Mouse (Mus musculus) megakaryocyte-erythroid progenitor cell, adult 5-6 weeks (primary cell): ENCODE data around the gene Cib2. TPM values are rescaled to one million over a fixed set of nuclear protein-coding genes. Genes with fewer than 3 reads are reported as not detected.

Experiments
- ATAC-seq: replicated peaks from 2 replicates; pipeline ENCODE4 v1.8.0; 2016; ENCODE audit warnings: mild to moderate bottlenecking, inconsistent platforms; ENCODE audit not compliant: severe bottlenecking, poor library complexity, low FRiP score, low TSS enrichment
- total RNA-seq, 2 experiments: library from RNA; stranded (forward) in 1 of 2; stranded (reverse) in 1 of 2; fragments of 200-1000, 215-1000 nt in 1 of 2; fragments of >200 nt in 1 of 2; fragmentation: Nextera tagmentation in 1 of 2; gene quantifications; 2 replicates each; pipeline ENCODE4 v1.2.3; 2014 to 2017

Cib2 gene
- total RNA-seq, 2 experiments from 2014 or later: not detected

GRCm38 (mm10) chr9:54549433-54549832 lies 10.6 kb downstream of the Cib2 start:
- ATAC-seq: no peak

- peak; percentile 68; the same call in 1 of the 2 replicates for ATAC-seq
Observed at GRCm38 (mm10) chr9:54547536-54547935, 12.5 kb downstream of the Cib2 start.

GRCm38 (mm10) chr9:54544954-54545315 lies 15.1 kb downstream of the Cib2 start:
- no peak for ATAC-seq

- ATAC-seq: no peak
Observed at GRCm38 (mm10) chr9:54544212-54544953, 15.6 kb downstream of the Cib2 start.

- ATAC-seq: no peak
Observed at GRCm38 (mm10) chr9:54540801-54541200, 19.2 kb downstream of the Cib2 start.

- no peak for ATAC-seq
Observed at GRCm38 (mm10) chr9:54538684-54539083, 21.3 kb downstream of the Cib2 start, which contains the start of gene Sh2d7. Gene Sh2d7, plus strand, starts transcription at chr9:54538984.

GRCm38 (mm10) chr9:54538244-54538643 lies 21.8 kb downstream of the Cib2 start:
- ATAC-seq: no peak

- no peak for ATAC-seq
Observed at GRCm38 (mm10) chr9:54537480-54537879, 22.5 kb downstream of the Cib2 start.

GRCm38 (mm10) chr9:54537030-54537429 lies 23.0 kb downstream of the Cib2 start:
- ATAC-seq: no peak

GRCm38 (mm10) chr9:54536236-54536635 lies 23.8 kb downstream of the Cib2 start:
- no peak for ATAC-seq

GRCm38 (mm10) chr9:54533975-54534374 lies 26.0 kb downstream of the Cib2 start:
- ATAC-seq: peak; percentile 45; the same call in 1 of the 2 replicates

- ATAC-seq: no peak
Observed at GRCm38 (mm10) chr9:54532926-54533325, 27.1 kb downstream of the Cib2 start.

GRCm38 (mm10) chr9:54531421-54531820 lies 28.6 kb downstream of the Cib2 start:
- ATAC-seq: no peak

- ATAC-seq: no peak
Observed at GRCm38 (mm10) chr9:54530836-54531235, 29.2 kb downstream of the Cib2 start.

GRCm38 (mm10) chr9:54529950-54530349 lies 30.1 kb downstream of the Cib2 start:
- no peak for ATAC-seq

GRCm38 (mm10) chr9:54527694-54528093 lies 32.3 kb downstream of the Cib2 start:
- ATAC-seq: no peak

GRCm38 (mm10) chr9:54520286-54520685 lies 39.7 kb downstream of the Cib2 start:
- no peak for ATAC-seq

GRCm38 (mm10) chr9:54518921-54519320 lies 41.1 kb downstream of the Cib2 start:
- no peak for ATAC-seq

- no peak for ATAC-seq
Observed at GRCm38 (mm10) chr9:54515991-54516390, 44.0 kb downstream of the Cib2 start.

- no peak for ATAC-seq
Observed at GRCm38 (mm10) chr9:54502873-54503272, 57.1 kb downstream of the Cib2 start.

GRCm38 (mm10) chr9:54502111-54502495 lies 57.9 kb downstream of the Cib2 start:
- no peak for ATAC-seq
